Mouse (Mus musculus) midbrain, embryonic 12.5 days (tissue): ENCODE results near the gene Dgki. TPM values are rescaled to one million over a fixed set of nuclear protein-coding genes. Genes with fewer than 3 reads are reported as not detected.
A peak's percentile ranks its signal among the peaks of the same experiment; 100 is the strongest.

Experiments used
- ATAC-seq: fragments of 200-750 bp; cut with Nextera tagmentation; 2 replicates; pipeline ENCODE4 v1.8.0; 2017; ENCODE audit warnings: low read depth, moderate TSS enrichment, moderate library complexity; ENCODE audit not compliant: low FRiP score
- H3K27ac ChIP-seq: fragments of 300-500 bp; sonication (generic); replicated peaks from 2 replicates; pipeline ENCODE4 v1.5.1; 2016; ENCODE audit warnings: mild to moderate bottlenecking
- H3K27me3 ChIP-seq: fragments of 300-500 bp; sonication (generic); 2 replicates; pipeline ENCODE4 v1.6.1; 2016; ENCODE audit warnings: mild to moderate bottlenecking
- H3K36me3 ChIP-seq: fragments of 300-500 bp; sonication (generic); 2 replicates; pipeline ENCODE4 v1.6.1; 2016
- H3K4me1 ChIP-seq: fragments of 300-500 bp; sonication (generic); 2 replicates; pipeline ENCODE4 v1.6.1; 2016
- H3K4me2 ChIP-seq: fragments of 300-500 bp; sonication (generic); replicated peaks from 2 replicates; pipeline ENCODE4 v1.6.1; 2016; ENCODE audit warnings: mild to moderate bottlenecking, moderate library complexity
- H3K4me3 ChIP-seq: fragments of 300-500 bp; sonication (generic); 2 replicates; pipeline ENCODE4 v1.5.1; 2016; ENCODE audit warnings: mild to moderate bottlenecking
- H3K9ac ChIP-seq: fragments of 300-500 bp; sonication (generic); replicated peaks from 2 replicates; pipeline ENCODE4 v1.6.1; 2016; ENCODE audit warnings: mild to moderate bottlenecking, moderate library complexity
- H3K9me3 ChIP-seq: fragments of 300-500 bp; sonication (generic); 2 replicates; pipeline ENCODE4 v1.6.1; 2016; ENCODE audit warnings: mild to moderate bottlenecking
- WGBS: fragments of 180-500 bp; shearing (Covaris S2); methylation state at CpG from one replicate; pipeline ENCODE4 v1.1.7; 2016; 5-methylcytosine and 5-hydroxymethylcytosine counted together
- polyA plus RNA-seq: library from polyadenylated mRNA; unstranded; fragments of >200 nt; fragmentation: Nextera tagmentation; extraction: Ambion mirVana; gene quantifications from 2 replicates; pipeline ENCODE4 v1.2.1, GENCODE M21; 2016

Gene Dgki
- polyA plus RNA-seq, 1 experiment from 2014 or later = 4.3 TPM

- H3K4me2 ChIP-seq = no peak overlapping the region
- ATAC-seq = no peak
- no peak overlapping the region for H3K4me3 ChIP-seq
- no peaks in the 10 kb centered on the region for H3K4me1 ChIP-seq
- no peaks in the 10 kb centered on the region for H3K27me3 ChIP-seq
- H3K9ac ChIP-seq = no peak overlapping the region
- H3K36me3 ChIP-seq = no peaks in the 10 kb centered on the region
- WGBS = 92% methylated on average over 4 of the region's 4 CpGs
- no peak overlapping the region for H3K27ac ChIP-seq
- H3K9me3 ChIP-seq = no peaks in the 10 kb centered on the region
Measured at GRCm38 (mm10) chr6:36922006-36922405, 378.0 kb downstream of the Dgki start.

- H3K36me3 ChIP-seq = no peaks in the 10 kb centered on the region
- H3K27me3 ChIP-seq = no peaks in the 10 kb centered on the region
- H3K4me3 ChIP-seq = no peak overlapping the region
- no peak for ATAC-seq
- H3K27ac ChIP-seq = no peak overlapping the region
- no peaks in the 10 kb centered on the region for H3K9me3 ChIP-seq
- no peak overlapping the region for H3K4me2 ChIP-seq
- H3K4me1 ChIP-seq = 0 out of 2 replicates have a peak, but pooled peaks cover 3% of the 10 kb centered on the region
- no peak overlapping the region for H3K9ac ChIP-seq
- WGBS = 51% methylated on average over 6 of the region's 6 CpGs
Measured at GRCm38 (mm10) chr6:36911586-36911985, 388.4 kb downstream of the Dgki start.

DNA sequence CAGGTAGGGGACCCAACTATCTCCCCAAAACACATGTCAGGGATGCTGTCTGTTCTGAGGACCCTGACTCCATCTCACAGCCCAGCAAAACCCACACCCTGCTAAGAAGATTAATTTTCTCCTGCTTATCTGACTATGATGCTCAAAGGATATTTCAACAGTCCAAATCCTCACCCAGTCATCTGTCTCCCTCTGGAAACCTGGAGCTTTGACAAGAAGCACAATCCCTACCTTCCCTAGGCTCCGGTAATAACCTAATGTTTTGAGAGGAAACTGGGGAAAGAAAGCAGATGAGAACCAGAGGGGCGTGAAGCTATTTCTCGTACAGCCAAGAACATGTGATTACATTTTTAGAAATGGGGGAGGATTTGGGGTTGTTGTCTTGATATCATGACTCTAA lies 392.8 kb downstream of the Dgki start:
- 80% methylated on average over 3 of the region's 3 CpGs for WGBS
- Histone ChIP-seq H3K4me2 (no peak overlapping the region), H3K27me3 (peaks cover 10% of the 10 kb centered on the region), H3K36me3 (no peaks in the 10 kb centered on the region), H3K9me3 (no peaks in the 10 kb centered on the region), H3K4me1 (peaks cover 13% of the 10 kb centered on the region), H3K27ac (no peak overlapping the region), H3K4me3 (no peak overlapping the region), H3K9ac (no peak overlapping the region)
- no peak for ATAC-seq

DNA sequence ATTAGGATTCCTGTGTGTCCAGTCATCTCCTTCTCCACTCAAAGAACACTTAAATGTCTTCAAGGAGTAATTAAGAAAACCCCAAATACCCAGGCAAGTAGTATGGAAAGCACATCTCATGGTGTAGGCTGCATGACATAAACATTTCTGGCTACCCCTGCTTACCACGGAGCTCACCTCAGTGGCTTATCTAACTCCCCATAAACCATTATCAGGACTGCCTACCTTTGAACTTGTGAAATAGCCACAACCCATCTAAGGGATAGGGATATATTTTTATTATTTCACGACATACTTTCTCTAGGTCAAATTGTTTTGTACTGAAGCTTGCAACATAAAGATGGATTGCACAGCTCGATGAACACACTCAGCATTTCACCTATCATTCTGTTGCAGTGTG lies 394.0 kb downstream of the Dgki start:
- Histone ChIP-seq H3K4me1 (peaks cover 11% of the 10 kb centered on the region), H3K9ac (no peak overlapping the region), H3K9me3 (no peaks in the 10 kb centered on the region), H3K4me3 (no peak overlapping the region), H3K27me3 (peaks cover 10% of the 10 kb centered on the region), H3K27ac (no peak overlapping the region), H3K36me3 (no peaks in the 10 kb centered on the region), H3K4me2 (no peak overlapping the region)
- ATAC-seq = no peak
- 87% methylated on average over 3 of the region's 3 CpGs for WGBS

DNA sequence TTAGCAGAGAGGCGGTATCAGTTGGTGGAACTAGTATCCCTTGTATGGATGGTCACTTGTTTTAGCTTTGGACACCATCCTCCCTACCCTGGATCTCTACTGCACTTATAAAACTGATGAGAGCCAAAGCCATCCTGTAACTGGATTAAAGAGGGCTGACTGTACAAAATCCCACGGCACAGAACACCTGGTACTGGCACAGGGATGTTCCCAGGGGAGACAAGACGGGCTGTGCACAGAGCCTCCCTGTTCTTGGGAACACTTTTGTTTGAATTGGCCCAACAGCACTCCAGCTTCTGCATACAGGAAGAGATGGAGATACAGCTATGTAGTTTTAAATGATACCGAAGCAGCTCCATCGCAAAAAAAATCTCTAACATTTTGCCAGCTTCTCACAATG lies 395.1 kb downstream of the Dgki start:
- H3K9me3 ChIP-seq = no peaks in the 10 kb centered on the region
- ATAC-seq = no peak

GRCm38 (mm10) chr6:36903821-36904220 lies 396.2 kb downstream of the Dgki start:
- Histone ChIP-seq H3K36me3 (no peaks in the 10 kb centered on the region), H3K9ac (no peak overlapping the region), H3K9me3 (no peaks in the 10 kb centered on the region), H3K4me3 (no peak overlapping the region), H3K27ac (no peak overlapping the region), H3K27me3 (peaks cover 10% of the 10 kb centered on the region), H3K4me1 (peaks cover 11% of the 10 kb centered on the region), H3K4me2 (no peak overlapping the region)
- peak; percentile 66; the same call in 1 of the 2 replicates for ATAC-seq
- WGBS = 19% methylated on average over 5 of the region's 5 CpGs

More for the DNA sequence above, 395.1 kb downstream of the Dgki start:
- Histone ChIP-seq H3K4me3 (no peak overlapping the region), H3K27ac (no peak overlapping the region), H3K4me2 (no peak overlapping the region), H3K4me1 (peaks cover 11% of the 10 kb centered on the region), H3K27me3 (peaks cover 10% of the 10 kb centered on the region), H3K36me3 (no peaks in the 10 kb centered on the region), H3K9ac (no peak overlapping the region)
- 84% methylated on average over 5 of the region's 5 CpGs for whole genome bisulfite sequencing

GRCm38 (mm10) chr6:36903159-36903794 lies 396.7 kb downstream of the Dgki start:
- 10% methylated on average over 8 of the region's 8 CpGs for WGBS
- Histone ChIP-seq H3K9me3 (no peaks in the 10 kb centered on the region), H3K4me2 (no peak overlapping the region), H3K9ac (no peak overlapping the region), H3K36me3 (no peaks in the 10 kb centered on the region), H3K27ac (no peak overlapping the region), H3K4me3 (no peak overlapping the region), H3K4me1 (peaks cover 11% of the 10 kb centered on the region), H3K27me3 (peaks cover 10% of the 10 kb centered on the region)
- peak; percentile 70 for ATAC-seq

DNA sequence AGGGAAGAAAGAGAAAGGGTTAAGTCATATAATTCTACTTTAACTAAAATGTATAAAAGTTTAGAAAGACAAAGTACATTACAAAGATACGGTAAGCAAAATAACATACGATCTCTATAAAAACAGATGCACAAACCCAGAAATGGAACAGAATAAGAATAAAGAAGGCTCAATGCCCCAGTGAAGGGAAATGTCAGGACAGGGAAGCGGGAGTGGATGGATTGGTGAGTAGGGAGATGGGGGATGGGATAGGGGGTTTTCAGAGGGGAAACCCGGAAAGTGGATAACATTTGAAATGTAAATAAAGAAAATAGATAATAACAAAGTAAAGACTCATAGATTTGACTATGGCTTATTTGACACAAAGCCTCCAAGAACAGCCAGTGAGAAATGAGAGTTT lies 400.1 kb downstream of the Dgki start:
- Histone ChIP-seq H3K4me2 (no peak overlapping the region), H3K27ac (no peak overlapping the region), H3K9me3 (no peaks in the 10 kb centered on the region), H3K9ac (no peak overlapping the region), H3K36me3 (no peaks in the 10 kb centered on the region), H3K4me3 (no peak overlapping the region), H3K27me3 (peaks cover 9% of the 10 kb centered on the region), H3K4me1 (peaks cover 11% of the 10 kb centered on the region)
- no peak for ATAC-seq
- 76% methylated on average over 4 of the region's 4 CpGs for WGBS

- WGBS = 79% methylated on average over 6 of the region's 6 CpGs
- H3K27ac ChIP-seq = no peak overlapping the region
- no peaks in the 10 kb centered on the region for H3K9me3 ChIP-seq
- ATAC-seq = no peak
- peaks cover 8% of the 10 kb centered on the region for H3K4me1 ChIP-seq
- no peak overlapping the region for H3K4me3 ChIP-seq
- H3K4me2 ChIP-seq = no peak overlapping the region
- no peaks in the 10 kb centered on the region for H3K27me3 ChIP-seq
- H3K9ac ChIP-seq = no peak overlapping the region
- no peaks in the 10 kb centered on the region for H3K36me3 ChIP-seq
Measured at GRCm38 (mm10) chr6:36898412-36898811, 401.6 kb downstream of the Dgki start.

- no peak overlapping the region for H3K27ac ChIP-seq
Measured at GRCm38 (mm10) chr6:36897616-36898149, 402.3 kb downstream of the Dgki start.

DNA sequence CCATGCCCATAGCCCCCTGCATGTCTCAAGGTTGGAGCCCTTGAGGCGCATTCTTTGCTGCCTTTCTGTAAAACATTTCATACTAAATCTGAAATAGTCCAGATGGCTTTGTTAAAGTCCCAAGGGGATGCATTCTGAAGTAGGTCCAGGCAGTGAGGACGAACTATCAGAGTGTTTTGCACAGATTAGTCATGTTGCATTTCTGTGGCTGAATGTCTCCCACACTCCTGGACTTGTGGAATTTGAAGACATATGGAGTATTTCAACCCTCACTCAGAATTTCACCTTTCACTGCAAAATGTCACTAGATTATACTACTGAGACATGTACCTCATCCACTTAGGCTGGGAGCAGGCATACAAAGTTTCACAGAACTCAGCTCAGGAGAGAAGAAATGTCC lies 403.3 kb downstream of the Dgki start:
- no peak overlapping the region for H3K9ac ChIP-seq
- no peaks in the 10 kb centered on the region for H3K4me1 ChIP-seq
- H3K36me3 ChIP-seq = no peaks in the 10 kb centered on the region
- no peak for ATAC-seq
- WGBS = 78% methylated on average over 2 of the region's 2 CpGs
- H3K27me3 ChIP-seq = no peaks in the 10 kb centered on the region
- no peak overlapping the region for H3K4me3 ChIP-seq
- no peak overlapping the region for H3K27ac ChIP-seq
- H3K9me3 ChIP-seq = no peaks in the 10 kb centered on the region
- no peak overlapping the region for H3K4me2 ChIP-seq

More at GRCm38 (mm10) chr6:36897616-36898149, 402.3 kb downstream of the Dgki start:
- Histone ChIP-seq H3K4me1 (peaks cover under 1% of the 10 kb centered on the region; the same call in 1 of the 2 replicates), H3K36me3 (no peaks in the 10 kb centered on the region), H3K4me3 (no peak overlapping the region), H3K4me2 (no peak overlapping the region), H3K9ac (no peak overlapping the region), H3K27me3 (no peaks in the 10 kb centered on the region), H3K9me3 (no peaks in the 10 kb centered on the region)
- WGBS = 83% methylated on average over 3 of the region's 3 CpGs
- ATAC-seq = no peak

DNA sequence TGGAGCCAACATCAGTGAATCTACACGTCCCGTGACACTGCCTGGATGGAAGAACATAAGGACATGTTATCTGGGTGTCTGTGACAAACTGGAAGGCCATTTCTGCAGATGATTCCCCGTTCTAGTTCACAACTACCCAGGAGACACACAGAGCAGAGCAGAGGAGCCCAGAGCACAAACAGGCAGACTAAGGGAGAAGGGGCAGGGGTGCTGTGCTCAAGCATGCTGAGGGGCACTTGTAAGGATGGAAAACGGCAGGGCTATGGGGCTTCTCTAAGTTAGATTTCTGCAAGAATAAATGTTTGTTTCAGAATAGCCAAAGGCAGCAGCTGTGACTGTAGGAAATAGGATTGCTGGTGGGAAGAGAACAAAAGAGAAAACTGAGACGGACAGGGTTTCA lies 408.2 kb downstream of the Dgki start:
- H3K9me3 ChIP-seq = no peaks in the 10 kb centered on the region
- H3K4me1 ChIP-seq = no peaks in the 10 kb centered on the region
- H3K36me3 ChIP-seq = no peaks in the 10 kb centered on the region
- no peak overlapping the region for H3K27ac ChIP-seq
- WGBS = 76% methylated on average over 5 of the region's 5 CpGs
- no peak overlapping the region for H3K4me3 ChIP-seq
- H3K4me2 ChIP-seq = no peak overlapping the region
- no peak overlapping the region for H3K9ac ChIP-seq
- H3K27me3 ChIP-seq = no peaks in the 10 kb centered on the region
- no peak for ATAC-seq

- whole genome bisulfite sequencing = 77% methylated on average over 2 of the region's 2 CpGs
- H3K4me2 ChIP-seq = no peak overlapping the region
- ATAC-seq = no peak
- no peaks in the 10 kb centered on the region for H3K4me1 ChIP-seq
- H3K4me3 ChIP-seq = no peak overlapping the region
- H3K27ac ChIP-seq = no peak overlapping the region
- H3K9ac ChIP-seq = no peak overlapping the region
- H3K9me3 ChIP-seq = no peaks in the 10 kb centered on the region
- no peaks in the 10 kb centered on the region for H3K27me3 ChIP-seq
- H3K36me3 ChIP-seq = no peaks in the 10 kb centered on the region
Measured at GRCm38 (mm10) chr6:36890776-36891175, 409.2 kb downstream of the Dgki start.
